Mouse (Mus musculus) megakaryocyte, embryonic 14.5 days (primary cell): ENCODE measurements around the gene Fig4.

Experiments used
- FLI1 ChIP-seq: IDR thresholded peaks from 2 replicates; pipeline ENCODE4 v1.6.1; 2012; ENCODE audit warnings: low read length, inconsistent platforms, mixed read lengths
- GATA1 ChIP-seq: IDR thresholded peaks from 3 replicates; pipeline ENCODE4 v1.6.1; 2012; ENCODE audit warnings: mixed read lengths, low read length, inconsistent platforms, borderline replicate concordance

DNA sequence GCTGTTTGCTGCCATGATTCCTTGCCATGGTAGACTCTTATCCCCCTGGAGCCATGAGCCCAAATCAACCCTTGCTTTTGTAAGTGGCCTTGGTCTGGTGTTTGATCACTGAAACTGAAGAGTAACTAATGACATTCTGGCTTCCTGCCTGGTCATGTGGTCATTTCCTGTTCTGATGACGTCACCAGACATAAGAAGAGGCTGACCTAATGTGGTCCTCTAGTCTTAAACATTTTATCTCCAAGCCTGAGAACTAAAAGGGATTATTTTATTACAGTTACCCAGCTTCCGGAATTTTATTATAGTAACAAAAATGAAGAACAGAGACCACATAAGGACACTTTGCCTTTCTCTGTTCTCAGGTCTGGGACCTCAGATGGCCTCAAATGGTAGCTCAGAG lies 140.0 kb downstream of the Fig4 start:
- TF ChIP-seq GATA1: no peak
- TF ChIP-seq FLI1: no peak
